Mouse (Mus musculus): Measurements from ENCODE around the gene Rapgef4.

GRCm38 (mm10) chr2:72292573-72292972, 311.5 kb downstream of the Rapgef4 start:
- TF ChIP-seq TAL1 (IDR thresholded peaks at IDR 0.05; ENCODE audit: low read length) (no peak), GATA1 (IDR thresholded peaks at IDR 0.05; ENCODE audit: low read length) (no peak)
